Mouse (Mus musculus) splenic B cell, adult 2 months (primary cell): ENCODE data around the gene Sec31a.

Experiments
- DNase-seq: peaks from one replicate; pipeline ENCODE4 v3.0.0-alpha.2; 2011; ENCODE audit warnings: low read depth, low spot score
- H3K27me3 ChIP-seq: 2 replicates; pipeline ENCODE4 v1.6.1; 2012; ENCODE audit warnings: mild to moderate bottlenecking, low read length, moderate library complexity, mixed read lengths; ENCODE audit not compliant: control insufficient read depth, poor library complexity, insufficient read depth, severe bottlenecking
- H3K36me3 ChIP-seq: 2 replicates; pipeline ENCODE4 v1.6.1; 2012; ENCODE audit warnings: mild to moderate bottlenecking, low read length, moderate library complexity, mixed read lengths; ENCODE audit not compliant: control insufficient read depth, poor library complexity, insufficient read depth, severe bottlenecking

Gene Sec31a

GRCm38 (mm10) chr5:100317010-100317409 is 99.0 kb downstream of the Sec31a start:
- no peaks in the 10 kb centered on the region for H3K36me3 ChIP-seq
- no peaks in the 10 kb centered on the region for H3K27me3 ChIP-seq
- no peak for DNase-seq

DNA sequence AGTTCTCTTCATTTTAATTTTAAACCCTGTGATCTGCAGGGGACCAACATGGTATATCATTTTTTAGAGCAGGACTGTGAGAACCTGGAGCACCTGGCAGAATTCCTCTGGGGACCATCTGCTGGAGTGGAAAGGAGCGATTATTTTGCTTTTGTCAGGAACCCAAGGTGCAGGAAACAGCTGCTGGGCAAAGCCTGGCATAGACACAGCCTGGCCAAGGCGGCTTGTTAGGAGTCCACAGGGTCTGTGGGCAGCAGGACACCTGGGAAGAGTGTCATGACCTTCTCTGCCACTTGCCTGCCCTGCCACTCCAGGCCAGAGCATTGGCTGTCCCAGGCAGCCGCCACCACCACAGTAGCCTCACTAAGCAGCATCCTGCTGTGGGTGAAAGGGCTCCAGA is 100.4 kb downstream of the Sec31a start:
- Histone ChIP-seq H3K27me3 (no peaks in the 10 kb centered on the region), H3K36me3 (no peaks in the 10 kb centered on the region)
- DNase-seq: no peak

DNA sequence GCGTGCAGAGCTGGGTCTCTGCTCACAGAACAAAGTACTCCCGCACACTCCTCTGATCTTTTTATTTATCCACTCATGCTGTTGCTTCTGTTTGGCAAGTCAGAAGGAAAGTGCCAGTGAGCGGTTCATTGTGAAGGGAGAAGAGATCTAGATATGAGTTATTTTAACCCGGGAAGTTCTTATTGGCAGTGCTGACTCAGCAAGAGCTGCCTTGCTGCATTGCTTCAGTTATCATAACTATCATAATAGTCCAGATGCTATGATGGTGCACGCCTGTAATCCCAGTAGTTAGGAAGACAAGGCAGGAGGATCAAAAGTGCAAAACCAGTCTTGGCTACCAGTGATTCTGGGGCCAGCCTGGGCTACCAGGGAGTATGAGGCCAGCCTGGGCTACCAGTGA is 103.6 kb downstream of the Sec31a start:
- Histone ChIP-seq H3K36me3 (no peaks in the 10 kb centered on the region), H3K27me3 (no peaks in the 10 kb centered on the region)
- no peak for DNase-seq
